Mouse (Mus musculus) adrenal gland, postnatal 36 days (tissue): ENCODE data around the gene Lzts2. TPM values are rescaled to one million over a fixed set of nuclear protein-coding genes. Genes with fewer than 3 reads are reported as not detected.

Source experiments
- total RNA-seq, 2 experiments: library from RNA; stranded (reverse); gene quantifications; 2 replicates each; pipeline ENCODE4 v1.2.3; 2021

Lzts2 gene
- total RNA-seq, 2 experiments from 2014 or later, result 90.4 to 95.6 TPM

Other genes starting within 250 kb of the Lzts2 start
- 10 to 100 TPM; 23.0 to 23.7 TPM for gene Slf2, start 83.3 kb upstream of the Lzts2 start, total RNA-seq
- gene Sema4g, start 25.3 kb upstream of the Lzts2 start, total RNA-seq, result 1 to 10 TPM; 4.2 to 5.6 TPM
- 10 to 100 TPM; 30.8 to 33.0 TPM for gene Twnk, start 8.8 kb upstream of the Lzts2 start, total RNA-seq
- 10 to 100 TPM; 49.0 to 53.6 TPM for gene Mrpl43, start 8.0 kb upstream of the Lzts2 start, total RNA-seq
- under 1 TPM; 0.13 to 0.23 TPM for gene Pdzd7, start 31.3 kb downstream of the Lzts2 start, total RNA-seq
- gene Sfxn3, start 33.1 kb downstream of the Lzts2 start, total RNA-seq, result 10 to 100 TPM; 63.9 to 66.5 TPM
- 1 to 10 TPM; 3.9 to 6.6 TPM for gene Kazald1, start 60.8 kb downstream of the Lzts2 start, total RNA-seq
- gene Tlx1, start 136.3 kb downstream of the Lzts2 start, total RNA-seq, result not detected
- gene Lbx1, start 221.4 kb downstream of the Lzts2 start, total RNA-seq, result under 1 TPM; 0.10 to 0.17 TPM